ENCODE assay signal across 36 mouse cellular contexts in the genomic region with DNA sequence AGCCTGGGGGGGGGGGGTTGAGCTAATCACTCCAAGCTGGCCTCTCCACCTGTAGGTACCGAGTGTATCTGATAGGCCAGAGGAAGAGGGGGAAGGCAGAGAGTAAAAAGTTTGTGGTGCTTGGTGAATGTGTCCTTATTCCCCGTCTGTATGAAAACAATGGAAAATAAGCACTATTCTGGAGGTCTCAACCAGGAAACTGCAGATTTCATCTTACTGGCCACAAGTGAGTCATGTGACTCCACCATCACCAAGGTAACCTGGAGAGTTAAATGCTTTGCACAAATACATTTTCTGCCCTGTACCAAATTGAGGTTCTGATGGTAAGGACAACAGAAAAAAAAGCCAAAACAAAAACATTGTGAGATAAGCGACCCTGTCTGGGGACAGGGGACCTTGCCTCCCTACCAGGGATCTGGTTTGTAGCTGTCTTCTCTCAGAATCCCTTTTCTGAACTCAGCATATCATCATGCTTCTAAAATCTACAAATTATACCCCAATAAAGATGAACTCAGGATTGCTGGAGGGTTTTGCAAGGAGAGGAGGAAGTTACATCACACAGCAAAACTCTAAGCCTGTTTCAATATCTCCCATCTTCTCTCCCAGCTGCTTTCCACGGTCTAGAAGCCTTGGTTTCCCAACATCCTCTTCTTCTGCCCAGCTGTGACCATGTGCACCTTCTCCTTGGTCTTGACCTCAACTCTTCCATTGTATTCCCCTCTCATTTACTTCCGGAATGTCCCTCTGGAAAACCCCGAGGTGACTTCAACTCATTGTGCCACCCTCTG. TPM values are rescaled to one million over a fixed set of nuclear protein-coding genes. Genes with fewer than 3 reads are reported as not detected.
DNase-seq lines count a peak whose midpoint lies in the region; ATAC-seq and TF ChIP-seq lines count a peak whose summit lies in the region.
"Had no signal": no experiment of that assay in that cellular context is flagged by ENCODE, and none has a peak within 500 bp of the region (broad histone marks: within the 10 kb centered on the region; RNA-seq: fewer than 3 reads in every experiment).

No protein-coding gene starts in this region.

- DNase-seq in 416B (ENCODE audit: low read depth) (peak; percentile 69), CH12.LX (ENCODE audit: extremely low read depth) (no peak)
- DNase-seq in heart, adult 11 months, result no peak
- no peak for DNase-seq in heart, adult 9 months (ENCODE audit: low spot score in 2 of 2)
- DNase-seq in frontal cortex, postnatal 36 days (ENCODE audit: low spot score in 2 of 2), result no peak
- no peak for DNase-seq in cerebellum, postnatal 14 days
- DNase-seq: cerebellum, adult 9-10 months; kidney, adult 11 months; kidney, postnatal 14 days; lung, postnatal 4 days had no signal

- H3K9ac ChIP-seq in CH12.LX (ENCODE audit: insufficient read depth, low read depth), result peak overlapping the region; percentile 7; the same call in 1 of the 2 replicates
- H3K9ac ChIP-seq: heart, embryonic 15.5 days; limb, embryonic 13.5 days; lung, embryonic 15.5 days; stomach, embryonic 15.5 days had no signal

- TF ChIP-seq EP300 in CH12.LX (IDR thresholded peaks at IDR 0.05; ENCODE audit: low read length), result peak; percentile 53; the same call in 1 of the 2 replicates

- ATAC-seq in common myeloid progenitor, adult 5-6 weeks (replicated peaks; ENCODE audit: low read depth, poor library complexity, severe bottlenecking), result peak; percentile 30; the same call in 1 of the 2 replicates
- ATAC-seq in megakaryocyte, adult 5-6 weeks (ENCODE audit: poor library complexity, severe bottlenecking), result peak; percentile 67
- ATAC-seq: forebrain, embryonic 16.5 days; hindbrain, postnatal 0 days had no signal

- in situ Hi-C loops in CH12.LX (cut with MboI; ENCODE audit: low pct_ligation_motif_present, low pct_unique_long_range_greater_than_20kb, low sequenced_read_pairs), result no loop called here

- TF ChIP-seq RAD21 in CH12.LX (IDR thresholded peaks at IDR 0.05; ENCODE audit: low read depth, low read length), result no peak

- H3K4me1 ChIP-seq in CH12.LX (ENCODE audit: control insufficient read depth in 1 of 2, insufficient read depth in 2 of 2), result peaks cover 29 to 68% of the 10 kb centered on the region in 2 experiments
- H3K4me1 ChIP-seq: heart, embryonic 10.5 days; heart, embryonic 15.5 days; limb, embryonic 13.5 days; lung, embryonic 15.5 days; midbrain, embryonic 10.5 days; stomach, embryonic 15.5 days had no signal

- H3K4me3 ChIP-seq in CH12.LX (replicated peaks in 1 of 3; ENCODE audit: low read depth in 2 of 3, low read length in 2 of 3, poor library complexity in 1 of 3), result no peak overlapping the region
- H3K4me3 ChIP-seq: erythroblast, embryonic 14.5 days; heart, embryonic 10.5 days; heart, embryonic 15.5 days; limb, embryonic 13.5 days; lung, embryonic 15.5 days; midbrain, embryonic 10.5 days; stomach, embryonic 15.5 days had no signal

- H3K79me2 ChIP-seq in CH12.LX (replicated peaks; ENCODE audit: control insufficient read depth, extremely low read depth, insufficient read depth, poor library complexity, severe bottlenecking), result peaks cover 22% of the 10 kb centered on the region

- peak overlapping the region; percentile 54 for H3K27ac ChIP-seq in CH12.LX (ENCODE audit: insufficient read depth, low read depth)
- H3K27ac ChIP-seq: heart, embryonic 10.5 days; heart, embryonic 15.5 days; hindbrain, postnatal 0 days; limb, embryonic 13.5 days; lung, embryonic 15.5 days; midbrain, embryonic 10.5 days; stomach, embryonic 15.5 days had no signal

- TF ChIP-seq CTCF in CH12.LX (conservative IDR thresholded peaks at IDR 0.05 in 1 of 2, IDR thresholded peaks at IDR 0.05 in 1 of 2; ENCODE audit: low read depth in 2 of 2, low read length in 2 of 2), result no peak

- no peaks in the 10 kb centered on the region for H3K27me3 ChIP-seq in CH12.LX (replicated peaks)
- H3K27me3 ChIP-seq: heart, embryonic 15.5 days; limb, embryonic 13.5 days; lung, embryonic 15.5 days; stomach, embryonic 15.5 days had no signal

- H3K4me2 ChIP-seq in CH12.LX (ENCODE audit: insufficient read depth, low read depth, poor library complexity, severe bottlenecking), result 0 out of 2 replicates have a peak overlapping the region, but pooled peaks have one; percentile 17
- H3K4me2 ChIP-seq: heart, embryonic 15.5 days; limb, embryonic 13.5 days; liver, embryonic 11.5 days; lung, embryonic 15.5 days; stomach, embryonic 15.5 days had no signal

- peaks cover 33 to 51% of the 10 kb centered on the region in 2 experiments for H3K36me3 ChIP-seq in CH12.LX (replicated peaks in 1 of 2; ENCODE audit: control insufficient read depth in 1 of 2, insufficient read depth in 1 of 2, low read length in 1 of 2)
- H3K36me3 ChIP-seq: heart, embryonic 10.5 days; heart, embryonic 15.5 days; limb, embryonic 13.5 days; lung, embryonic 15.5 days; midbrain, embryonic 10.5 days; stomach, embryonic 15.5 days had no signal

- no peaks in the 10 kb centered on the region for H3K9me3 ChIP-seq in CH12.LX (replicated peaks; ENCODE audit: low read length)
- H3K9me3 ChIP-seq: heart, embryonic 10.5 days; heart, embryonic 15.5 days; limb, embryonic 13.5 days; lung, embryonic 15.5 days; midbrain, embryonic 10.5 days; stomach, embryonic 15.5 days had no signal

- dilution Hi-C loops in CH12.LX (cut with MboI; ENCODE audit: extremely low pct_ligation_motif_present, extremely low pct_unique_long_range_greater_than_20kb, low sequenced_read_pairs), result no loop called here

- no peak for TF ChIP-seq POLR2A in CH12.LX (IDR thresholded peaks at IDR 0.05; ENCODE audit: low read depth, low read length)

TF ChIP-seq in CH12.LX, 34 proteins besides CTCF, POLR2A, EP300 and RAD21:
- TF ChIP-seq SIN3A (IDR thresholded peaks at IDR 0.05; ENCODE audit: low read length) (peak; percentile 42; the same call in 1 of the 2 replicates), USF1 (IDR thresholded peaks at IDR 0.05; ENCODE audit: low read depth, low read length) (peak; percentile 77), ELF1 (IDR thresholded peaks at IDR 0.05; ENCODE audit: low read depth, low read length) (peak; percentile 54; the same call in 1 of the 2 replicates), BHLHE40 (IDR thresholded peaks at IDR 0.05; ENCODE audit: low read depth, low read length) (peak; percentile 43; the same call in 1 of the 2 replicates), ZC3H11A (IDR thresholded peaks at IDR 0.05; ENCODE audit: low read depth, low read length) (no peak), TCF12 (IDR thresholded peaks at IDR 0.05; ENCODE audit: low read depth, low read length) (0 out of 2 replicates have a peak, but pooled peaks have one; percentile 12), USF2 (conservative IDR thresholded peaks at IDR 0.05; ENCODE audit: low read depth, low read length) (peak; percentile 57), ETS1 (conservative IDR thresholded peaks at IDR 0.05; ENCODE audit: low read depth, low read length) (peak; percentile 33; the same call in 1 of the 2 replicates), NELFE (IDR thresholded peaks at IDR 0.05; ENCODE audit: low read depth, low read length) (no peak)

RNA-seq across cellular contexts. Expression of a gene that starts 6.5 kb away (rescaled TPM):
- total RNA-seq in CH12.LX (2012; rRNA removed) (18.3 and 19.4 TPM in 2 replicates), CH12.LX (2014; rRNA removed) (5.9 and 24.0 TPM in 2 replicates)
- 18.7 and 20.1 TPM in 2 replicates for polyA plus RNA-seq in CH12.LX (2012; ENCODE audit: insufficient read length, low read depth)
- total RNA-seq in common myeloid progenitor, adult 5-6 weeks (2017), result 19.9 and 32.6 TPM in 2 replicates
- total RNA-seq in megakaryocyte, adult 5-6 weeks (2015), result 205 and 221 TPM in 2 replicates
- 94.8 and 109 TPM in 2 replicates for total RNA-seq in megakaryocyte, adult 5-6 weeks (2017)

RNA-seq across cellular contexts. Expression of a gene that starts 45.1 kb away (rescaled TPM):
- total RNA-seq in CH12.LX (2012; rRNA removed) (not detected in 2 replicates), CH12.LX (2014; rRNA removed) (0.42 TPM in 1 of 2 replicates, not detected in the other)
- not detected in 2 replicates for polyA plus RNA-seq in CH12.LX (2012; ENCODE audit: insufficient read length, low read depth)
- not detected in 2 replicates for total RNA-seq in common myeloid progenitor, adult 5-6 weeks (2017)
- total RNA-seq in megakaryocyte, adult 5-6 weeks (2015), result 0.41 and 0.42 TPM in 2 replicates
- total RNA-seq in megakaryocyte, adult 5-6 weeks (2017), result not detected in 2 replicates
- total RNA-seq: adrenal gland, adult 18-20 months; adrenal gland, postnatal 36 days; gastrocnemius, adult 8-10 months; gastrocnemius, postnatal 4 days; heart, postnatal 25 days; layer of hippocampus, adult 18-20 months; layer of hippocampus, postnatal 10 days; left cerebral cortex, adult 18-20 months; left cerebral cortex, postnatal 25 days had no signal
- polyA plus RNA-seq: erythroblast, embryonic 14.5 days; forebrain, embryonic 11.5 days; forebrain, embryonic 16.5 days; heart, embryonic 10.5 days; heart, embryonic 15.5 days; kidney, embryonic 14.5 days; liver, embryonic 11.5 days; liver, embryonic 16.5 days; midbrain, embryonic 10.5 days; midbrain, postnatal 0 days; small intestine, adult 2 months had no signal
